ENCODE assay signal across 8 mouse cellular contexts in genomic region chr19:36534766-36535140, GRCm38 (mm10). TPM values are rescaled to one million over a fixed set of nuclear protein-coding genes. Genes with fewer than 3 reads are reported as not detected.
DNase-seq lines count a peak whose midpoint lies in the region; ATAC-seq and TF ChIP-seq lines count a peak whose summit lies in the region.

No protein-coding gene starts in this region.

- H3K4me1 ChIP-seq in lung, embryonic 14.5 days (ENCODE audit: insufficient read depth), result peaks cover 12% of the 10 kb centered on the region
- H3K4me1 ChIP-seq in lung, adult 2 months (ENCODE audit: control insufficient read depth, insufficient read depth, low read length), result no peaks in the 10 kb centered on the region
- peaks cover 22% of the 10 kb centered on the region for H3K4me1 ChIP-seq in embryonic facial prominence, embryonic 10.5 days
- peaks cover 16% of the 10 kb centered on the region for H3K4me1 ChIP-seq in heart, postnatal 0 days (ENCODE audit: control insufficient read depth, insufficient read depth)
- H3K4me1 ChIP-seq in stomach, postnatal 0 days (replicated peaks; ENCODE audit: control insufficient read depth, insufficient read depth), result peaks cover 6% of the 10 kb centered on the region; the same call in 1 of the 2 replicates

- TF ChIP-seq CTCF in lung, embryonic 14.5 days (IDR thresholded peaks at IDR 0.05; ENCODE audit: low read depth), result no peak
- TF ChIP-seq CTCF in lung, adult 2 months (IDR thresholded peaks at IDR 0.05; ENCODE audit: insufficient read depth, low read length), result no peak
- TF ChIP-seq CTCF in heart, postnatal 0 days (IDR thresholded peaks at IDR 0.05; ENCODE audit: low read depth), result no peak
- no peak for TF ChIP-seq CTCF in stomach, postnatal 0 days (IDR thresholded peaks at IDR 0.05; ENCODE audit: low read depth)

- 0 out of 2 replicates have a peak overlapping the region, but pooled peaks have one; percentile 8 for H3K4me3 ChIP-seq in lung, embryonic 14.5 days (ENCODE audit: low read depth, low read length)
- no peak overlapping the region for H3K4me3 ChIP-seq in lung, adult 2 months (replicated peaks; ENCODE audit: extremely low read depth, low read depth, low read length)
- H3K4me3 ChIP-seq in embryonic facial prominence, embryonic 10.5 days, result peak overlapping the region; percentile 41
- H3K4me3 ChIP-seq in heart, postnatal 0 days (ENCODE audit: low read depth, low read length), result peak overlapping the region; percentile 31
- H3K4me3 ChIP-seq in stomach, postnatal 0 days (ENCODE audit: low read depth, low read length), result peak overlapping the region; percentile 21; the same call in 1 of the 2 replicates

- WGBS in lung, embryonic 14.5 days, result 32% methylated on average over 8 of the region's 8 CpGs
- 7% methylated on average over 8 of the region's 8 CpGs for WGBS in lung, adult 2 months
- 30% methylated on average over 8 of the region's 8 CpGs for WGBS in embryonic facial prominence, embryonic 10.5 days
- 3% methylated on average over 8 of the region's 8 CpGs for WGBS in heart, postnatal 0 days
- WGBS in stomach, postnatal 0 days, result 15% methylated on average over 8 of the region's 8 CpGs

- DNase-seq in lung, embryonic 14.5 days, result peak; percentile 61
- DNase-seq in lung, adult 2 months, result no peak
- no peak for DNase-seq in embryonic facial prominence, embryonic 10.5 days (ENCODE audit: low spot score)
- DNase-seq in heart, postnatal 0 days (ENCODE audit: low spot score), result peak; percentile 83
- DNase-seq in kidney, postnatal 14 days, result peak; percentile 39
- peak; percentile 13 for DNase-seq in lung, postnatal 14 days
- peak; percentile 55 for DNase-seq in stomach, postnatal 0 days (ENCODE audit: low spot score)
- DNase-seq in yolk sac, embryonic 10.5 days (ENCODE audit: low spot score), result no peak

- ATAC-seq in lung, embryonic 14.5 days (ENCODE audit: insufficient read depth), result peak; percentile 53; the same call in 1 of the 2 replicates
- peak; percentile 84 for ATAC-seq in heart, postnatal 0 days (ENCODE audit: insufficient read depth, low read depth)
- no peak; the same call in none of the 2 replicates for ATAC-seq in stomach, postnatal 0 days (ENCODE audit: low FRiP score, low TSS enrichment)

- H3K9ac ChIP-seq in lung, embryonic 14.5 days, result peak overlapping the region; percentile 27; the same call in 1 of the 2 replicates
- H3K9ac ChIP-seq in heart, postnatal 0 days (replicated peaks; ENCODE audit: low read depth, low read length), result no peak overlapping the region; the same call in 1 of the 2 replicates
- peak overlapping the region; percentile 35; the same call in 1 of the 2 replicates for H3K9ac ChIP-seq in stomach, postnatal 0 days (ENCODE audit: low read length)

- no peaks in the 10 kb centered on the region for H3K27me3 ChIP-seq in lung, embryonic 14.5 days (ENCODE audit: insufficient read depth, low read length)
- H3K27me3 ChIP-seq in embryonic facial prominence, embryonic 10.5 days (replicated peaks; ENCODE audit: low read depth, poor library complexity, severe bottlenecking), result peaks cover 12% of the 10 kb centered on the region
- H3K27me3 ChIP-seq in heart, postnatal 0 days (ENCODE audit: control insufficient read depth, insufficient read depth, low read length), result no peaks in the 10 kb centered on the region
- no peaks in the 10 kb centered on the region for H3K27me3 ChIP-seq in stomach, postnatal 0 days (ENCODE audit: control insufficient read depth, insufficient read depth, low read length)

- no peak for TF ChIP-seq POLR2A in lung, adult 2 months (IDR thresholded peaks at IDR 0.05; ENCODE audit: borderline replicate concordance, extremely low read depth, low read depth, low read length)

- no peak overlapping the region for H3K27ac ChIP-seq in lung, embryonic 14.5 days (ENCODE audit: low read depth)
- peak overlapping the region; percentile 65 for H3K27ac ChIP-seq in embryonic facial prominence, embryonic 10.5 days (replicated peaks)
- peak overlapping the region; percentile 65 for H3K27ac ChIP-seq in heart, postnatal 0 days (ENCODE audit: low read depth)
- H3K27ac ChIP-seq in stomach, postnatal 0 days (replicated peaks), result peak overlapping the region; percentile 41

- H3K9me3 ChIP-seq in lung, embryonic 14.5 days (ENCODE audit: low read depth, low read length), result no peaks in the 10 kb centered on the region
- H3K9me3 ChIP-seq in embryonic facial prominence, embryonic 10.5 days, result no peaks in the 10 kb centered on the region
- H3K9me3 ChIP-seq in heart, postnatal 0 days (replicated peaks; ENCODE audit: control insufficient read depth, low read length), result no peaks in the 10 kb centered on the region
- H3K9me3 ChIP-seq in stomach, postnatal 0 days (ENCODE audit: control insufficient read depth, low read length), result no peaks in the 10 kb centered on the region

- no peak for TF ChIP-seq EP300 in heart, postnatal 0 days (IDR thresholded peaks at IDR 0.05; ENCODE audit: low read depth)
- no peak for TF ChIP-seq EP300 in stomach, postnatal 0 days (optimal IDR thresholded peaks at IDR 0.05)

- no peaks in the 10 kb centered on the region for H3K36me3 ChIP-seq in lung, embryonic 14.5 days (ENCODE audit: insufficient read depth)
- H3K36me3 ChIP-seq in embryonic facial prominence, embryonic 10.5 days (replicated peaks), result no peaks in the 10 kb centered on the region
- no peaks in the 10 kb centered on the region for H3K36me3 ChIP-seq in heart, postnatal 0 days (replicated peaks; ENCODE audit: control insufficient read depth, insufficient read depth, low read length)
- no peaks in the 10 kb centered on the region for H3K36me3 ChIP-seq in stomach, postnatal 0 days (ENCODE audit: control insufficient read depth, insufficient read depth, low read length)

- H3K4me2 ChIP-seq in lung, embryonic 14.5 days, result peak overlapping the region; percentile 51
- H3K4me2 ChIP-seq in heart, postnatal 0 days (ENCODE audit: low read depth, low read length), result peak overlapping the region; percentile 56
- H3K4me2 ChIP-seq in stomach, postnatal 0 days (replicated peaks; ENCODE audit: low read depth), result peak overlapping the region; percentile 51

RNA-seq across cellular contexts. Expression of gene Hectd2, which starts 19.7 kb away (rescaled TPM):
- polyA plus RNA-seq in lung, embryonic 14.5 days (2014; fragmentation: Nextera tagmentation; extraction: Ambion mirVana), result 4.8 and 5.2 TPM in 2 replicates
- polyA plus RNA-seq in lung, adult 2 months (2012; rRNA removed), result 0.40 and 0.57 TPM in 2 replicates
- 2.2 and 2.3 TPM in 2 replicates for polyA plus RNA-seq in embryonic facial prominence, embryonic 10.5 days (2016; fragmentation: Nextera tagmentation; extraction: Ambion mirVana)
- 3.9 and 5.3 TPM in 2 replicates for total RNA-seq in heart, postnatal 0 days (2014; rRNA removed; ENCODE audit: low replicate concordance)
- 1.7 and 1.9 TPM in 2 replicates for polyA plus RNA-seq in heart, postnatal 0 days (2015; fragmentation: Nextera tagmentation; extraction: Ambion mirVana)
- polyA plus RNA-seq in stomach, postnatal 0 days (2015; fragmentation: Nextera tagmentation; extraction: Ambion mirVana), result 1.4 TPM in 2 replicates

Comparison
In these comparisons a context has a peak if more than half of its experiments do, and no peak if none do; other contexts are left out.
1. DNase-seq: peak in lung, embryonic 14.5 days (single experiment), heart, postnatal 0 days (single experiment), kidney, postnatal 14 days (single experiment), lung, postnatal 14 days (single experiment) and stomach, postnatal 0 days (single experiment); none in lung, adult 2 months (single experiment), embryonic facial prominence, embryonic 10.5 days (single experiment) and yolk sac, embryonic 10.5 days (single experiment).
2. Peak in every context shown above with its lines, with median percentiles within 50 percentile points of each other: H3K4me2 ChIP-seq.